Mouse (Mus musculus) liver, postnatal 0 days (tissue): ENCODE data around the gene Nms.

Source experiments
- CTCF ChIP-seq: sonication (generic); IDR thresholded peaks from 2 replicates; pipeline ENCODE4 v1.5.1; 2016; ENCODE audit warnings: antibody characterized with exemption, low read depth
- EP300 ChIP-seq: IDR thresholded peaks from 2 replicates; pipeline ENCODE4 v1.6.1; 2016; ENCODE audit warnings: antibody characterized with exemption, low read depth, mild to moderate bottlenecking

- TF ChIP-seq EP300: no peak
- no peak for TF ChIP-seq CTCF
These were observed 8.2 kb upstream of the Nms start for GRCm38 (mm10) chr1:38930767-38931166.
